Mouse (Mus musculus) heart, postnatal 25 days (tissue): ENCODE results near the gene 1810043G02Rik. TPM values are rescaled to one million over a fixed set of nuclear protein-coding genes. Genes with fewer than 3 reads are reported as not detected.
"Not testable (repeated sequence)": the region's sequence is repeated elsewhere in the genome, so short reads cannot be mapped to it uniquely, and the experiment has no call there.

Experiments
- DNase-seq: peaks from one replicate; pipeline ENCODE4 v3.0.0; 2022; ENCODE audit warnings: low spot score
- intact Hi-C: fragments of 180-260 bp; cut with DNase I; formaldehyde crosslinking; loops from one replicate; pipeline ENCODE4 v1.15.1; 2025
- total RNA-seq, 2 experiments: library from RNA; stranded (reverse); gene quantifications; 2 replicates each; pipeline ENCODE4 v1.2.3; 2021

1810043G02Rik gene
- 10 to 100 TPM in 1 of 2 experiments, 1 to 10 TPM in 1; 9.7 to 11.1 TPM for total RNA-seq

- intact Hi-C loops = no loop called here
- peak; percentile 98 for DNase-seq
Observed at GRCm38 (mm10) chr10:77978351-77979350, at the start of gene 1810043G02Rik. TSS of gene 1810043G02Rik (plus strand) at chr10:77978524.

GRCm38 (mm10) chr10:77939685-77940084 lies 38.6 kb upstream of the 1810043G02Rik start:
- DNase-seq = no peak
- intact Hi-C loops = no loop called here

GRCm38 (mm10) chr10:77950468-77950867 lies 27.9 kb upstream of the 1810043G02Rik start:
- DNase-seq, intact Hi-C loops: not testable (repeated sequence)

- intact Hi-C loops = no loop called here
- DNase-seq = no peak
Observed at GRCm38 (mm10) chr10:77962725-77963124, 15.6 kb upstream of the 1810043G02Rik start.

- intact Hi-C loops = no loop called here
- DNase-seq = no peak
Observed at GRCm38 (mm10) chr10:77963971-77964370, 14.4 kb upstream of the 1810043G02Rik start.

GRCm38 (mm10) chr10:77969274-77969972 lies 8.9 kb upstream of the 1810043G02Rik start:
- no peak for DNase-seq
- intact Hi-C loops = no loop called here

- no peak for DNase-seq
- intact Hi-C loops = no loop called here
Observed at GRCm38 (mm10) chr10:77969973-77970325, 8.4 kb upstream of the 1810043G02Rik start.

- DNase-seq = no peak
- intact Hi-C loops = no loop called here
Observed at GRCm38 (mm10) chr10:77970481-77970880, 7.8 kb upstream of the 1810043G02Rik start, which contains the start of gene Trpm2. TSS of gene Trpm2 (minus strand) at chr10:77970563.

GRCm38 (mm10) chr10:77971191-77971590 lies 7.1 kb upstream of the 1810043G02Rik start:
- no peak for DNase-seq
- intact Hi-C loops = no loop called here

- no peak for DNase-seq
- intact Hi-C loops = no loop called here
Observed at GRCm38 (mm10) chr10:77971709-77972553, 6.4 kb upstream of the 1810043G02Rik start.

GRCm38 (mm10) chr10:77974323-77974722 lies 4.0 kb upstream of the 1810043G02Rik start:
- intact Hi-C loops = no loop called here
- no peak for DNase-seq

GRCm38 (mm10) chr10:77974811-77975210 lies 3.5 kb upstream of the 1810043G02Rik start:
- intact Hi-C loops = no loop called here

GRCm38 (mm10) chr10:77975653-77976052 lies 2.7 kb upstream of the 1810043G02Rik start:
- intact Hi-C loops = no loop called here
- DNase-seq = no peak

More at GRCm38 (mm10) chr10:77974811-77975210, 3.5 kb upstream of the 1810043G02Rik start:
- DNase-seq = no peak

- DNase-seq = no peak
- intact Hi-C loops = no loop called here
Observed at GRCm38 (mm10) chr10:77976458-77977150, 1.7 kb upstream of the 1810043G02Rik start.

GRCm38 (mm10) chr10:77984660-77985059 lies 6.3 kb downstream of the 1810043G02Rik start:
- intact Hi-C loops = loop anchor here (5.0 kb wide), 2 partner anchors 33 to 43 kb away; no protein-coding TSS in a partner anchor
- DNase-seq = no peak

- DNase-seq = no peak
- intact Hi-C loops = loop anchor here (2.0 to 5.0 kb wide), 2 partner anchors 42 to 175 kb away; no protein-coding TSS in a partner anchor
Observed at GRCm38 (mm10) chr10:77985775-77986174, 7.5 kb downstream of the 1810043G02Rik start.

GRCm38 (mm10) chr10:77995639-77996038 lies 17.3 kb downstream of the 1810043G02Rik start:
- DNase-seq = no peak

GRCm38 (mm10) chr10:78000200-78000599 lies 21.9 kb downstream of the 1810043G02Rik start:
- intact Hi-C loops = no loop called here
- DNase-seq = no peak

More at GRCm38 (mm10) chr10:77995639-77996038, 17.3 kb downstream of the 1810043G02Rik start:
- intact Hi-C loops = no loop called here

GRCm38 (mm10) chr10:78001796-78002195 lies 23.5 kb downstream of the 1810043G02Rik start:
- peak; percentile 31 for DNase-seq
- intact Hi-C loops = no loop called here
